Mouse (Mus musculus): Measurements from ENCODE around the gene Pnpla5.

Gene Pnpla5

DNA sequence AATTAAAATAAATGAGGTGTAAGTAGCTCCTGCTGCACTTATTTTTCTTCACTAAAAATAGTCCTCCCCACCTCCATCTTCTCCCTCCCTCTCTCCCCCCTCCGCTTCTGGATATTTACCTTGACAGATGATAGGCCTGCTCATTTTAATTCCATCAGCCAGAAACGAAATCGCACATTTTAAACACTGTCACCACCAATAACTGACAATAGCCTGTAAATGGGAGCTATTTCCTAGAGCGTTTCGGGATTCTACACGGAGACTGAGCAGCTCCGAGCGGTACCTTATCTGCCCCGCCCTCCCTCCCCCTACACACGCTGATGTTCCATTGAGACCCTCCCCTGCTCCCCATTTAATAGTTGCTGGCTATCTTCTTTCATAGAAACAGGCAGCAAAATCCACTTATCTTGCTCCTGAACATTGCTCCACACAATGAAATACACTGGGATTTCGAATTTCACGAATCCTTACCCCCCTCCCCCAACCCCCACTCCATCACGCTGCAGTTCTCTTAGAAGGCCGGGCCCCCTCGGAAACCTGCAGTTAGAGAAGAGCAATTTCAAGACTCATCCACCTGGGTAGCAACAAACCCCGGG, 53.4 kb downstream of the Pnpla5 start:
- no peak for DNase-seq (ENCODE audit: low read depth, low spot score)

- no peak for DNase-seq (ENCODE audit: low read depth, low spot score)
Measured at GRCm38 (mm10) chr15:84065701-84066100, 57.3 kb downstream of the Pnpla5 start.

DNA sequence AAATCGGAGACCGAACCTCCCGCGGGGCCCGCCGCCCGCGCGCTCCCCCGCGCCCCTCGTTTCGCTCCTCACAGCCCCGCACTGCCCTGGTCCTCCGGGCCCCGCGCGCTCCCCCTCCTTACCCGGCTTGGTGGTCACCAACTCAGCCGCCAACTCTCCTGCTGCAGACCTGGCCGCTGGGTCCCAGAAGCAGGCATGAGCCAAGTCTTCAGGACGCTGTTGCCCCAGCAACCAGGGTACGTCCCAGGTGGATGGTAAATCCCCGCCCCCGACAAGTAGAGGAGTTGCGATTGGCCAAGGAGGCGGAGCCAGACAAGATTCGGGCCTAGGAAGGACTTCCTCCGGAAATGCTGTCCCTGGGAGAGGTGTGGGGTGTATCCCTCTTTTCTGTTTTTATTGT, 57.8 kb downstream of the Pnpla5 start, which contains the start of gene Efcab6:
Efcab6 (minus strand) TSS at position 240 of the 400 bp plus-strand sequence.
- peak; percentile 73 for DNase-seq (ENCODE audit: low read depth, low spot score)

Data from WW6 (cell line).